Mouse (Mus musculus) erythroblast, embryonic 14.5 days (primary cell): ENCODE results near the gene Rapgef6.

Experiments
- GATA1 ChIP-seq: IDR thresholded peaks from 2 replicates; pipeline ENCODE4 v1.6.1; 2012; ENCODE audit warnings: low read length, inconsistent platforms, mixed read lengths
- TAL1 ChIP-seq: IDR thresholded peaks from 3 replicates; pipeline ENCODE4 v1.6.1; 2012; ENCODE audit warnings: low read length, inconsistent platforms, mixed read lengths

DNA sequence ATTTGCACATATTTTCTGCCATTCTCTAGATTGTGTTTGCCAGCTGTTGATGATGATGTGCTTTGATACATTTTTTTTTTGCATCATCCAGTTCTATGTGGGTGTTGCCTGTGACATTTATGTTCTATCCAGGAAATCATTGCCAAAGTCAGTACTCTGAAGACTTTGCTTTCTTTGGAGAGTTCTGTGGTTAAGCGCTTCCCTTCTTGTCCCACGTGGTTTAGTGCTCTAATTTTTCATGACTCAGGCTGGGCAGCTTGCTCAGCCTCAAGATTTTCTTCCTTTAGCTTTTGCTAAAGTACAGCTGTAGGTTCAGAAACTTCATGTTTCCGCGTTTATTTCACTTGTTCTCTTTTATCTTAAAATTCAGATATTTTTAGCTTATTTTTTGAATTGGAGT is 30.1 kb upstream of the Rapgef6 start:
- TF ChIP-seq TAL1: no peak
- TF ChIP-seq GATA1: no peak
